Mouse (Mus musculus): ENCODE data around the gene Rsf1.

DNA sequence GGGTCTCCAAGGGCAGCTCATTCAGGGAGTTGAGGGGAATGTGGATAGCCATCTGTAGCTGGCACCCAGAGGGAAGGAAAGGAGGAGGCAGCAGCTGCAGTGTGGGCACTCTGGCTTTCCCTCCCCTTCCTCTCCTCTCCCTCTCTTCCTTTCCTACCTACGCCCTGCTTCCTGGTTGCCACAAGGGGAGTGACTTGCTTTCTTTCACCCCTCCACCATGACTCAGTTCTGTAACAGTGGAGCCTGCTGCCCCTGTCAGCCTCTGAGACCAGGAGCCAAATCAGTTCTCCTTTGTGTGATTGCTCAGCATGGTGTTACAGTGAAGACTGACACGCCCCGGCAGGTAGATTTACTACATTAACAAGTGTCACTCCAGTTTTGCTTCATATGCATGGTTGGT lies 129.5 kb downstream of the Rsf1 start:
- TF ChIP-seq POLR2A (IDR thresholded peaks at IDR 0.05; ENCODE audit: low read depth, low read length), result no peak
- no peak for TF ChIP-seq UBTF (IDR thresholded peaks at IDR 0.05; ENCODE audit: low read depth, low read length)
- TF ChIP-seq E2F4 (IDR thresholded peaks at IDR 0.05; ENCODE audit: insufficient replicate concordance, low read depth, low read length), result no peak
- TF ChIP-seq CTCF (conservative IDR thresholded peaks at IDR 0.05 in 1 of 2, IDR thresholded peaks at IDR 0.05 in 1 of 2; ENCODE audit: low read depth in 2 of 2, low read length in 2 of 2), result no peak
- no peak for TF ChIP-seq ZMIZ1 (IDR thresholded peaks at IDR 0.05; ENCODE audit: low read depth, low read length)
- no peak for TF ChIP-seq MYC (IDR thresholded peaks at IDR 0.05; ENCODE audit: low read depth, low read length)
- TF ChIP-seq EP300 (IDR thresholded peaks at IDR 0.05; ENCODE audit: low read length), result no peak
- TF ChIP-seq TCF12 (IDR thresholded peaks at IDR 0.05; ENCODE audit: low read depth, low read length), result no peak
- no peak for TF ChIP-seq ZNF384 (IDR thresholded peaks at IDR 0.05; ENCODE audit: low read depth, low read length)
- no peak for TF ChIP-seq NRF1 (IDR thresholded peaks at IDR 0.05; ENCODE audit: low read depth, low read length)
